Mouse (Mus musculus) neural tube, embryonic 15.5 days (tissue): ENCODE measurements at regions not wholly inside any gene's neighbourhood (a gene's known extent, or its start where the extent isn't known, plus 50 kb on each side); places are given as distances from the start of the nearest gene placed in this dataset.
"Not testable (repeated sequence)": the region's sequence is repeated elsewhere in the genome, so short reads cannot be mapped to it uniquely, and the experiment has no call there.

Experiments
- ATAC-seq: fragments of 200-750 bp; cut with Nextera tagmentation; 2 replicates; pipeline ENCODE4 v1.8.0; 2017; ENCODE audit warnings: mild to moderate bottlenecking, moderate TSS enrichment, moderate library complexity; ENCODE audit not compliant: low FRiP score
- H3K27ac ChIP-seq: fragments of 300-500 bp; sonication (generic); replicated peaks from 2 replicates; pipeline ENCODE4 v1.5.1; 2015; ENCODE audit warnings: mild to moderate bottlenecking, inconsistent platforms
- H3K27me3 ChIP-seq: fragments of 300-500 bp; sonication (generic); replicated peaks from 2 replicates; pipeline ENCODE4 v1.6.1; 2015; ENCODE audit warnings: inconsistent platforms
- H3K36me3 ChIP-seq: fragments of 300-500 bp; sonication (generic); 2 replicates; pipeline ENCODE4 v1.6.1; 2015; ENCODE audit warnings: inconsistent platforms
- H3K4me1 ChIP-seq: fragments of 300-500 bp; sonication (generic); 2 replicates; pipeline ENCODE4 v1.6.1; 2015; ENCODE audit warnings: inconsistent platforms
- H3K4me2 ChIP-seq: fragments of 300-500 bp; sonication (generic); 2 replicates; pipeline ENCODE4 v1.6.1; 2015; ENCODE audit warnings: inconsistent platforms, mild to moderate bottlenecking, moderate library complexity
- H3K4me3 ChIP-seq: fragments of 300-500 bp; sonication (generic); replicated peaks from 2 replicates; pipeline ENCODE4 v1.5.1; 2015; ENCODE audit warnings: mild to moderate bottlenecking, inconsistent platforms
- H3K9ac ChIP-seq: fragments of 300-500 bp; sonication (generic); replicated peaks from 2 replicates; pipeline ENCODE4 v1.6.1; 2015; ENCODE audit warnings: mild to moderate bottlenecking, inconsistent platforms
- H3K9me3 ChIP-seq: fragments of 300-500 bp; sonication (generic); replicated peaks from 2 replicates; pipeline ENCODE4 v1.6.1; 2016; ENCODE audit warnings: inconsistent platforms
- WGBS: fragments of 180-500 bp; shearing (Covaris S2); methylation state at CpG from one replicate; pipeline ENCODE4 v1.1.7; 2015; ENCODE audit warnings: mixed read lengths; 5-methylcytosine and 5-hydroxymethylcytosine counted together

DNA sequence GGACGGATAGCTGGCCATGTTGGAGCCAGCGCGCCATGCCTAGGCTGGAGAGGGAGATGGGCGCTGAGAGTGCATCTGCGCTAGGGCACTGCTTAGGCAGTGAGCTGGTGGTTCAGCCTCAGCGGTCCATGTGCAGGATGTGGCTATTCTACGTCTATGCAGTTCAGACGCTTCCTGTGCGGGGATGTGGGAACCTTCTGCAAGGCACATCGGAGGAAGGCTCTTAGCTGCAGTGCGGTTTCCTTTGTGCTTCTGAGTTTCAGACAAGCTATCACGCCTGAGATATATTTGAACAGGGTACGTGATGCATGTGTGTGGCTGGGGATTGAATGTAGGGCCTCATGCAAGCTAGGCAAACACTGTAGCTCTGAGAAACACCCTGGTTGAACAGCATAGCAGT, 54.4 kb upstream of the Lrpprc start:
- Histone ChIP-seq H3K27ac (no peak overlapping the region), H3K27me3 (no peaks in the 10 kb centered on the region), H3K4me2 (no peak overlapping the region), H3K9ac (no peak overlapping the region), H3K9me3 (no peaks in the 10 kb centered on the region), H3K4me1 (peaks cover 4% of the 10 kb centered on the region; the same call in 1 of the 2 replicates), H3K4me3 (no peak overlapping the region), H3K36me3 (no peaks in the 10 kb centered on the region)
- WGBS, result 89% methylated on average over 13 of the region's 13 CpGs
- ATAC-seq, result no peak

DNA sequence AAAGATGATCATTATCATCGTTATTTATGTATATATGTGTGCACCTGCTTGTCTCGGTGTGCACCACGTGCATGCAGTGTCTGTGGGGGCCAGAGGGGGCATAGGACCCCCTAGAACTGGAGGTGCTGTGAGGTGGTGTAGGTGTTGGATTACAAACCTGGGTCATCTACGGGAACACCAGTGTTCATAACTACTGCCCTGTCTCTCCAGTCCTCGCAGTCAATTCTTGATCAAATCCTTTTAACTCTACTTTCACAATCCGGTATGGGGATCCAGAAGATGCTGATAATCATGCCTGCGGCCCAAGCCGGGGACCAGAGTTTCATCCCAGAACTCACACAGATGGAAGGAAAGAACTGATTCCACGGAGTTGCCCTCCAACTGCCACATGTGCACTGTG, 55.6 kb upstream of the Lrpprc start:
- Histone ChIP-seq H3K4me2 (no peak overlapping the region), H3K27ac (no peak overlapping the region), H3K4me3 (no peak overlapping the region), H3K36me3 (no peaks in the 10 kb centered on the region), H3K27me3 (no peaks in the 10 kb centered on the region), H3K9me3 (no peaks in the 10 kb centered on the region), H3K9ac (no peak overlapping the region), H3K4me1 (peaks cover 4% of the 10 kb centered on the region; the same call in 1 of the 2 replicates)
- no peak for ATAC-seq
- 92% methylated on average over 9 of the region's 9 CpGs for WGBS

DNA sequence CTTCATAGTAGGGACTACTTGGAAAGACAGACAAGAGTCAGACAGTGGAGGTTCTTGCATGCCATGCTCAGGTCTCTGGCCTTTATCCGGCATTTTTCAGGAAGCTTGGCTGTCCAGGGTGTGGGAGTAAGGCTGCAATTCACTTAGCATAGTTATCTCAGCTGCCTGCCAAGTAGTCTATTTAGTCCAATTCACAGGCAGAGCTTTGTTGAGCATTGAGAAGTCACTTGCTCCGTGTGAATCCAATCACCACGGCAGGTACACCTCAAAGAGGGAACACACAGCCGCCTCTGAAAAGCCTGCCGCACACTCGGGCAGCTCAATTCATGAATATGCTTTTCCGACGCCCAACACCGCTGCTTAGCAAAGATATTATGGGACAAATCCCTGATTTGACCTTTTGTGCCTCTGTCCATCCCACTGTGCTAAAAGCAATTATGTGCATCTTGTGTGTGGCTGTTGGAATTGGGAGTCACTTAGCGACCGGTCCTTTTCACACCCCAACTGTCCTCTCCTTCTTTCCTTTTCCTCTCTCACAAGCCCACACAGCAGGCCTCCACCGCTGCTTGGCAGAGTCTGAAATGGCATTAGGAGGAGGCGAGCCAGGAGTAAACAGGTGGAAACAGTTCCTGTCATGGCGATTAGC, 57.9 kb upstream of the Lrpprc start:
- Histone ChIP-seq H3K36me3 (no peaks in the 10 kb centered on the region), H3K27ac (no peak overlapping the region), H3K27me3 (no peaks in the 10 kb centered on the region), H3K4me2 (no peak overlapping the region), H3K4me1 (peaks cover 4% of the 10 kb centered on the region; the same call in 1 of the 2 replicates), H3K9ac (no peak overlapping the region), H3K9me3 (no peaks in the 10 kb centered on the region), H3K4me3 (no peak overlapping the region)
- 35% methylated on average over 14 of the region's 14 CpGs for WGBS
- ATAC-seq, result no peak

DNA sequence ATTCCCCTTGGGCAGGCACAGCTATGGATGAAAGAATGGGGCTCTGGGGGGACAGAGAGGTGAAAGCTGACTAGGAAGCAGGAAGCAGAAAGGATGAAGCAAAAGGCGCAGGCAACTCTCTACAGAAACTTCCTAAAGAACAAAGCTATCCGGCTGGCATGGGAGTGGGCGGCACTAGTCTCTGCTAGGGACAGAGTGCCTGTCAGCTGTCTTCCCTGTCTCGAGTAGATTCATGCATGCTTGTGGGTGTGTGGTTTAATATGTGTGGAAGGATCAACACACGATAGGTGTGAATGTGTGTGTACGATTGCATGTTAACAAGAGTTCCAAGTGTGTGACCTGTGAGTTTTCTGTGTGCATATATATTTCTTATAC, 58.4 kb upstream of the Lrpprc start:
- 71% methylated on average over 6 of the region's 6 CpGs for WGBS
- no peak for ATAC-seq
- Histone ChIP-seq H3K4me1 (peaks cover 4% of the 10 kb centered on the region; the same call in 1 of the 2 replicates), H3K9ac (no peak overlapping the region), H3K9me3 (no peaks in the 10 kb centered on the region), H3K4me2 (no peak overlapping the region), H3K27me3 (no peaks in the 10 kb centered on the region), H3K27ac (no peak overlapping the region), H3K36me3 (no peaks in the 10 kb centered on the region), H3K4me3 (no peak overlapping the region)

DNA sequence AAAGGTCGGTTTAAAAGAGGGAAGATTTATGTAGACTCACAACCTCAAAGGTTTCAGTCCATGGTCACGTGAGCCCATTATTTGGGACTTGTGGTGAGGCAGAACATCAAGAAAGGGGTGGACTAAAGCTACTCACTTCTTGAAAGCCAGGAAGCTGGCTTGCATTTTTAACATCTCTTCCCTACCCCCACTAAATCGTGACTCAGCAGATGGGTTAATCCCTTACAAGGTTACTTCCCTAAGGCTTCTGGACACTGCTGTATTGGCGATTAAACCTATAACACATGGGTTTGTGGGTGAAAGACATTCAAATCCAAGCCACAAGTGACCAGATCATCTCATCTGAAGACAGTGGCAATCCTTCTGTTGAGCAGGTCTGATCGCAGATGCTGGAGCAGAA, 59.9 kb upstream of the Lrpprc start:
- Histone ChIP-seq H3K36me3 (no peaks in the 10 kb centered on the region), H3K27ac (no peak overlapping the region), H3K27me3 (no peaks in the 10 kb centered on the region), H3K4me1 (peaks cover 4% of the 10 kb centered on the region; the same call in 1 of the 2 replicates), H3K4me2 (no peak overlapping the region), H3K9me3 (no peaks in the 10 kb centered on the region), H3K4me3 (no peak overlapping the region), H3K9ac (no peak overlapping the region)
- no peak for ATAC-seq
- WGBS, result 83% methylated on average over 5 of the region's 5 CpGs

DNA sequence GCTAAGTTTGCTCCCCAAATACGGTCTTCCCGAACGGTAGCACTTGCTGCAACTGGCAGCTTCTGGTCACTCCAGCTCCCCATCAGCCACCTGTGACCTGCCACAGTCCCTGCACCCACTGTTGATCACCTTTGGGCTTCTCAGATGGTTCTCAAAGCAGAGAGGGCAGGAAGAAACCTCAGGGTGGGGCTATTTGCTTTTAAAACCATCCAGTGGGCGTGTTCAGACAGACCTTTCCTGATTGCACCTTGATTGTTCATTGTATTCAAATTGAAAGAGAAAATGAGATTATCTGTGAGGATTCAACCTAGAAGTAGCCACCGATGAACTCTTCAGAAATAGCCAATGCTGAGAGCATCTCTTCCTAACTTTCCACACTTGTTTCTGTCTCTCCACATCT, 60.3 kb upstream of the Lrpprc start:
- Histone ChIP-seq H3K4me2 (no peak overlapping the region), H3K9ac (no peak overlapping the region), H3K36me3 (no peaks in the 10 kb centered on the region), H3K4me1 (peaks cover 4% of the 10 kb centered on the region; the same call in 1 of the 2 replicates), H3K27ac (no peak overlapping the region), H3K27me3 (no peaks in the 10 kb centered on the region), H3K4me3 (no peak overlapping the region), H3K9me3 (no peaks in the 10 kb centered on the region)
- WGBS, result 88% methylated on average over 5 of the region's 5 CpGs
- no peak for ATAC-seq

DNA sequence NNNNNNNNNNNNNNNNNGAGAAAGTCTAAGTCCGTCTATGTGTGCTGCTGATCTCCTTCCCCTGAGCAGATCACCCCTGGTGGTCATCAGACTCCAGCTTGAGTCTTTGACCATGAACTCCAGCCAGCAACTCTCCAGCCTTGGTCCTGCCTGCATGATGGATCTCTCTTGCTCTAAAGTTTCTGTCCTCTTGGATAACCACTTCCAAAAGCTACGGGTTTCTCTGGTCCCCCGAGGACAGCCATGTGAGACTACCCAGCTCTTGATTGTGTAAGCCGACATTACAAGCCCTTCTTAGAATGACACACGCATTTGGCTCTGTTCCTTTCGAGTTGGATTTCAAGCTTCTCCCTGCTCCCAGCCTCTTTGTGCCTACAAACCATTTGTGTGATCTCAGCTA, 66.4 kb upstream of the Lrpprc start:
- no peak overlapping the region for H3K4me3 ChIP-seq
- H3K27ac ChIP-seq, result no peak overlapping the region
- no peaks in the 10 kb centered on the region for H3K36me3 ChIP-seq
- no peak overlapping the region for H3K9ac ChIP-seq
- H3K9me3 ChIP-seq, result no peaks in the 10 kb centered on the region
- H3K27me3 ChIP-seq, result no peaks in the 10 kb centered on the region
- H3K4me1 ChIP-seq, result 0 out of 2 replicates have a peak, but pooled peaks cover 4% of the 10 kb centered on the region
- no peak overlapping the region for H3K4me2 ChIP-seq
- ATAC-seq, result no peak
- 89% methylated on average over 6 of the region's 6 CpGs for WGBS

DNA sequence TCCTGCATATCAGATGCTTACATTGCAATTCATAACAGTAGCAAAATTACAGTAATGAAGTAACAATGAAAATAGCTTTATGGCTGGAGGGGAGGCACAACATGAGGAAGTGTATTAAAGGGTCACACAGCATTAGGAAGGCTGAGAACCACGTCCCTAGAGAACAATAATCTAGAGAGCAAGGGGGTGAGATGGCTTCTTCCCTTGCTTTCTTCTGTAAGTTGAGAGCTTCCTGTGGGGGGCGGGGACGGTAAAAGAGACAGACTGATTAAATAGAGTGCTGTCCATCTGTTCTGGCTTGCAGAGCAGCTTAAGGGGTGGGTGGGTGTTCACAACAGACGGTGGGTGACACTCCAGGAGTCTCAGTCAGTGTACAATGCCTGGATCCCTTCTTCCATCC, 68.2 kb upstream of the Lrpprc start:
- Histone ChIP-seq H3K27me3 (no peaks in the 10 kb centered on the region), H3K4me3 (no peak overlapping the region), H3K27ac (no peak overlapping the region), H3K36me3 (no peaks in the 10 kb centered on the region), H3K9me3 (no peaks in the 10 kb centered on the region), H3K9ac (no peak overlapping the region), H3K4me2 (no peak overlapping the region), H3K4me1 (0 out of 2 replicates have a peak, but pooled peaks cover 4% of the 10 kb centered on the region)
- no peak for ATAC-seq
- WGBS, result 49% methylated on average over 4 of the region's 4 CpGs

DNA sequence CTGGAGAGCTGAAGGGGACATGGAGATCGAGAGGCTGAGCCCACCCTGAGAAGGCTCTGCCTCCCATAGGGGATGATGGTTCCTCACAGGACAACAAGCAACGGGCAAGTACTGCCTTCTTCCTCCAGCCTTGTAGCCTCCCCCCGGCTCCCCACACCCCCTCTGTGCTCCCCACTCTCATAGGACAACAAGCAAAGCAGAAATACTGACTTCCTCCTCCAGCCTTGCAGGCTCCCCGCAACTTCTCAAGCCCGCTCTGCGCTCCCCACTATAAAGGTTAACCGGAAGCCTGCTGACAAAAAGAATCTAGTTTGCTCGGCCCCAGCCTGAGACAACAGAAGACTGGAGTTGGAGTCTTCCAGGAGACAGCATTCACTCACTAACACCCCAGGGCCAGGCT, 69.3 kb upstream of the Lrpprc start:
- Histone ChIP-seq H3K4me3 (no peak overlapping the region), H3K9me3 (no peaks in the 10 kb centered on the region), H3K36me3 (no peaks in the 10 kb centered on the region), H3K27me3 (no peaks in the 10 kb centered on the region), H3K4me1 (0 out of 2 replicates have a peak, but pooled peaks cover 4% of the 10 kb centered on the region), H3K9ac (no peak overlapping the region), H3K27ac (no peak overlapping the region), H3K4me2 (no peak overlapping the region)
- ATAC-seq, result no peak
- WGBS, result 80% methylated on average over 8 of the region's 8 CpGs

DNA sequence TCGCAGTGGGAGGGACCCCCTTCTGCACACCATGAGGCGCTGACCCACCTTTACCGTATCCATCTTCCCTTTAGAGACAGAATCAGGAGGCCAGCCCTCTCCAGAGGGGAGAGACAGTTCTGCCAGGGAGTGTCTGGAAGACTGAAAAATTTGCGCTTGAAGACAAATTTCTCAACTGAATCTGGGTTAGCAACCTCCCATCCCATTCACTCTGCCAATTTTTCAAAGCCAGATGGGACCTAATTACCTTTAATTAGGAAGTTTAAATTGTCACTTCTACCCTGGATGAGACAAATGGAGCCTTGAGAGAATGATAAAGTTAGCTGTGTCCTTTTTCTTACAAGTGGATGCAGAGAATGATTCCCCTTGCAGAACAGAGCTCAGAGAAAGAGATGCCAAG, 70.2 kb upstream of the Lrpprc start:
- H3K27me3 ChIP-seq, result no peaks in the 10 kb centered on the region
- H3K4me2 ChIP-seq, result no peak overlapping the region
- 79% methylated on average over 4 of the region's 4 CpGs for WGBS
- H3K9me3 ChIP-seq, result no peaks in the 10 kb centered on the region
- no peak overlapping the region for H3K27ac ChIP-seq
- H3K4me1 ChIP-seq, result 0 out of 2 replicates have a peak, but pooled peaks cover 4% of the 10 kb centered on the region
- H3K9ac ChIP-seq, result no peak overlapping the region
- no peak overlapping the region for H3K4me3 ChIP-seq
- H3K36me3 ChIP-seq, result no peaks in the 10 kb centered on the region
- ATAC-seq, result no peak

DNA sequence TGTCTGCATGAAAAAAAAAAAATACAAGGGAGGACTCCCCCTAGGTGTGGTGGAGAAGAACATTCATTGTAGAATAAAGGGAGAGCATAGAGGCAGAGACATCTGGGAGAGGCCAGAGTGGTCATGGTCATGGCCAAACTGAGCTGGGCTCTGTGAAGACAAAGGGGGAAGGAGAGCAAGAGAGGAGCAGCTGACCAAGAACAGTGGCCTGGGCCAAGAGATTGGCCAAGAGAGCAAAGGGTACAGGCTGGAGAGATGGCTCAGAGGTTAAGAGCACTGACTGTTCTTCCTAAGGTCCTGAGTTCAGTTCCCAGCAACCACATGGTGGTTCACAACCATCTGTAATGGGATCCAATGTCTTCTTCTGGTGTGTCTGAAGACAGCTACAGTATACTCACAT, 73.6 kb upstream of the Lrpprc start:
- H3K36me3 ChIP-seq, ATAC-seq, H3K9ac ChIP-seq, H3K27me3 ChIP-seq, H3K4me3 ChIP-seq, H3K27ac ChIP-seq, H3K9me3 ChIP-seq, H3K4me1 ChIP-seq, H3K4me2 ChIP-seq: not testable (repeated sequence)

DNA sequence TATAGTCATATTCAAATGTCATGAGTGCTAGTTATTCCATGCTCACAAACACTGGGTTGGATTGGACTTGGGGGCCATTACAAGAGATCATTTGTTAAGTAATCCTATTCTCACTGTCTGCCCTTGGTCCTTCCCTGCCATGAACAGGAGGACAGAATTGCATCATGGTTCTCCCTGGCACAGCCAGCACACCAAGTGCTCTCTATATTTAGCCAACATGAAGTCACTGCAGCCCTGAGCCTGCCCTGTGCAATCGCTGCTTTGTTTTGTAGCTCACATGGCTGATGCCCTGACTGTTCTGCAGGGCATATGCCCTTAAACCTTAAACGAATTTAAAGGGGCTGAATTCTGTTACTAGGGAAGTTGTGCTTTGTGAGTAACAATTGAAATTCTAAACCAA, 74.6 kb upstream of the Lrpprc start:
- 61% methylated on average over 2 of the region's 2 CpGs for WGBS
- Histone ChIP-seq H3K4me2 (no peak overlapping the region), H3K4me3 (no peak overlapping the region), H3K36me3 (no peaks in the 10 kb centered on the region), H3K9ac (no peak overlapping the region), H3K27me3 (no peaks in the 10 kb centered on the region), H3K27ac (no peak overlapping the region), H3K4me1 (0 out of 2 replicates have a peak, but pooled peaks cover 4% of the 10 kb centered on the region), H3K9me3 (no peaks in the 10 kb centered on the region)
- ATAC-seq, result no peak
